Mouse (Mus musculus) neural tube, embryonic 10.5 days (tissue): Measurements from ENCODE around the gene Prpmp5.
"Not testable (repeated sequence)": the region's sequence is repeated elsewhere in the genome, so short reads cannot be mapped to it uniquely, and the experiment has no call there.

Source experiments
- DNase-seq: peaks from one replicate; pipeline ENCODE4 v3.0.0-alpha.2; 2017; ENCODE audit warnings: low spot score; ENCODE audit errors: extremely low spot score

Gene Prpmp5

GRCm38 (mm10) chr6:132314657-132315056 lies at the start of gene Prpmp5:
Prpmp5 (minus strand) TSS chr6:132314757.
- not testable (repeated sequence) for DNase-seq

- DNase-seq = not testable (repeated sequence)
Observed at GRCm38 (mm10) chr6:132364034-132364433, 49.5 kb upstream of the Prpmp5 start, which contains the start of gene Gm8882. Gm8882 (minus strand) TSS chr6:132364134.
